Mouse (Mus musculus) liver, embryonic 14.5 days (tissue): ENCODE measurements around the gene Evc.

Experiments used
- CTCF ChIP-seq: IDR thresholded peaks from 2 replicates; pipeline ENCODE4 v1.5.1; 2016; ENCODE audit warnings: antibody characterized with exemption, low read depth, control low read depth
- EP300 ChIP-seq: IDR thresholded peaks from 2 replicates; pipeline ENCODE4 v1.6.1; 2016; ENCODE audit warnings: antibody characterized with exemption, low read depth

DNA sequence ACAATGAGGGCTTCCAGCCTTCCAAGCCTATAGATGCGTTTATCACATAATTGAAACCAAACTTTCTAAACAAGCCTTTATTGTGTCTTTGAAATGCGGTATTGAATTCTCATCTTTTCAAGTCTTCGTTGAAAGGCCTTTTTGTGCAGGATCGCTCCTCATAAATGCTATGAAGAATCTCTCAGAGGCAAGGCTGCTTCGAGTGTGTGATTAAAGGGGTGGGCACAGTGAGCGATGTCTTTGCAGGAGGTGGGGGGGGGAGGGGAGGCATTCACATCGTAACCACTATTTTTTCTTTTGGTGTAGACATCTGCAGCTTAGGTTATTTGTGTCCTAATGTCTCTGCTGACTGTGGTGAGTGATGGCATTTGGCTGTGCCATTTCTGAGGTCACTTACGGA lies 19.3 kb upstream of the Evc start:
- no peak for TF ChIP-seq EP300
- no peak for TF ChIP-seq CTCF
